Mouse (Mus musculus) myocyte (in vitro differentiated cells): Measurements from ENCODE around the gene Naa15.

Experiments used
- CEBPB ChIP-seq: IDR thresholded peaks from 2 replicates; pipeline ENCODE4 v1.6.1; 2011; ENCODE audit warnings: mild to moderate bottlenecking, moderate library complexity; ENCODE audit not compliant: poor library complexity, insufficient read depth, severe bottlenecking
- E2F4 ChIP-seq: IDR thresholded peaks from one replicate; pipeline ENCODE4 v1.6.1; 2011; ENCODE audit warnings: mild to moderate bottlenecking, control low read depth, moderate library complexity; ENCODE audit not compliant: insufficient read depth
- MAX ChIP-seq: IDR thresholded peaks from one replicate; pipeline ENCODE4 v1.6.1; 2011; ENCODE audit warnings: low read depth, mild to moderate bottlenecking, control low read depth
- POLR2A ChIP-seq: IDR thresholded peaks from one replicate; pipeline ENCODE4 v1.6.1; 2011; ENCODE audit warnings: low read depth, mild to moderate bottlenecking, control low read depth, moderate library complexity; ENCODE audit not compliant: insufficient read length
- USF1 ChIP-seq: IDR thresholded peaks from one replicate; pipeline ENCODE4 v1.6.1; 2011; ENCODE audit warnings: low read depth, mild to moderate bottlenecking, control low read depth, moderate library complexity

- TF ChIP-seq E2F4 = no peak
- TF ChIP-seq POLR2A = no peak
- TF ChIP-seq CEBPB = no peak
- no peak for TF ChIP-seq MAX
- no peak for TF ChIP-seq USF1
Measured at GRCm38 (mm10) chr3:51417135-51417458, 2.1 kb downstream of the Naa15 start.
